Mouse (Mus musculus) forebrain, embryonic 14.5 days (tissue): Measurements from ENCODE around the gene Rusc2. TPM values are rescaled to one million over a fixed set of nuclear protein-coding genes. Genes with fewer than 3 reads are reported as not detected.

Experiments used
- ATAC-seq: fragments of 200-750 bp; cut with Nextera tagmentation; 2 replicates; pipeline ENCODE4 v1.8.0; 2017; ENCODE audit warnings: mild to moderate bottlenecking, moderate library complexity
- DNase-seq: peaks from one replicate; pipeline ENCODE4 v3.0.0-alpha.2; 2015; ENCODE audit warnings: low spot score
- H3K27ac ChIP-seq: fragments of 300-500 bp; sonication (generic); 2 replicates; pipeline ENCODE4 v1.5.1; 2014; ENCODE audit warnings: low read depth, mild to moderate bottlenecking, control low read depth, low read length, moderate library complexity
- H3K27me3 ChIP-seq: fragments of 300-500 bp; sonication (generic); replicated peaks from 2 replicates; pipeline ENCODE4 v1.6.1; 2014; ENCODE audit warnings: low read length, control low read depth, mixed read lengths; ENCODE audit not compliant: control insufficient read depth, insufficient read depth
- H3K36me3 ChIP-seq: fragments of 300-500 bp; sonication (generic); 2 replicates; pipeline ENCODE4 v1.6.1; 2014; ENCODE audit warnings: low read length, control low read depth; ENCODE audit not compliant: control insufficient read depth, insufficient read depth
- H3K4me1 ChIP-seq: fragments of 300-500 bp; sonication (generic); 2 replicates; pipeline ENCODE4 v1.6.1; 2014; ENCODE audit warnings: antibody characterized with exemption, low read length, control low read depth; ENCODE audit not compliant: control insufficient read depth, insufficient read depth
- H3K4me2 ChIP-seq: fragments of 300-500 bp; sonication (generic); 2 replicates; pipeline ENCODE4 v1.6.1; 2014; ENCODE audit warnings: mild to moderate bottlenecking, control low read depth, low read length
- H3K4me3 ChIP-seq: fragments of 300-500 bp; sonication (generic); 2 replicates; pipeline ENCODE4 v1.5.1; 2014; ENCODE audit warnings: low read depth, low read length, control low read depth
- H3K9ac ChIP-seq: fragments of 300-500 bp; sonication (generic); 2 replicates; pipeline ENCODE4 v1.6.1; 2014; ENCODE audit warnings: mild to moderate bottlenecking, low read length, control low read depth, moderate library complexity
- H3K9me3 ChIP-seq: fragments of 300-500 bp; sonication (generic); replicated peaks from 2 replicates; pipeline ENCODE4 v1.6.1; 2016; ENCODE audit warnings: low read length, control low read depth, mixed read lengths; ENCODE audit not compliant: control insufficient read depth
- WGBS: fragments of 180-500 bp; shearing (Covaris S2); extraction: QIAGEN DNeasy Blood & Tissue Kit; methylation state at CpG from one replicate; pipeline ENCODE4 v1.1.7; 2014; 5-methylcytosine and 5-hydroxymethylcytosine counted together
- polyA plus RNA-seq: library from polyadenylated mRNA; unstranded; fragments of >200 nt; fragmentation: Nextera tagmentation; extraction: Ambion mirVana; gene quantifications from 2 replicates; pipeline ENCODE4 v1.2.1, GENCODE M21; 2014

The Rusc2 gene
- polyA plus RNA-seq, 1 experiment from 2014 or later, result 47.8 TPM

- Histone ChIP-seq H3K27me3 (no peaks in the 10 kb centered on the region), H3K27ac (no peak overlapping the region), H3K4me3 (no peak overlapping the region), H3K4me1 (no peaks in the 10 kb centered on the region), H3K9ac (no peak overlapping the region), H3K9me3 (no peaks in the 10 kb centered on the region), H3K4me2 (no peak overlapping the region), H3K36me3 (peaks cover 47% of the 10 kb centered on the region)
- ATAC-seq, result no peak
- WGBS, result 96% methylated on average over 22 of the region's 22 CpGs
- DNase-seq, result no peak
Observed at GRCm38 (mm10) chr4:43416071-43416490, 34.3 kb downstream of the Rusc2 start.

DNA sequence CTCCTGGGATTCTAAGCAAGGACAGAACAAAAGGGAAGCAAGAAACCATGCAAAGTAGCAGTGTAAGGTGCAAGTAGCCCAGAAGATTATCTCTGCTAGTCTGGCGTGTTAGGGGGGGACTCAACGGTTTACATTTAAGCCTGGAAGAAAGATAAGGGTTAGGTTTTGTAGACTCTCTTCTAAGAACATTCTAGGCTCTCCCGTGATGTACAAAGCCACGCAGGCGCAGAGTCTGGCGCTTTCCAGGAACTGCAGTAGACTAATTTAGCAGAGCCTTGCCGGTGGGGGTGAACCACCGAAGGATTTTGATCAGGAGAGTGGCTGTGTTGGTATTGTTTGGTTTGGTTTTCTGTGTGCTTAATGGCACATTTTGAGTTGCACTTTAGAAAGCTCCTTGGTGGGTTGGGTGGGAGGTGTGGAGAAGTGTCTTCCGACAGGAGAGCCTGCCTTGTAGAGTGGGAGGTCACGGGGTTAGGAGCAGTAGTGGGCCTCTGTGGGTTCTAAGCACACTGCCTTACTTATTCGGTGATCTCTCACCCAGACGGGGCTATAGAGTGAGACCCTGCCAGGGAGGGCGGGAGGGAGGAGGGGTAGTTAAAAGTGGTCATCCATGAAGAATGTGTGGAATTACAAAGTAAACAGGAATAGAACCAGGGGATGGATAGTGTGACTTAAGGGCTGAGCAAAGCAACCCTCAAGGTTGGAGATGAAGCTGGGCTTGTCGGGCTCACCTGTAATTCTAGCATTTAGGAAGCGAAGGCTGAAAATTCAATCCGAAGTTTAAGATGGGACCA is 35.7 kb downstream of the Rusc2 start:
- no peak for ATAC-seq
- no peaks in the 10 kb centered on the region for H3K9me3 ChIP-seq
- no peaks in the 10 kb centered on the region for H3K4me1 ChIP-seq
- no peak overlapping the region for H3K27ac ChIP-seq
- DNase-seq, result no peak
- H3K4me3 ChIP-seq, result no peak overlapping the region
- no peak overlapping the region for H3K4me2 ChIP-seq
- no peak overlapping the region for H3K9ac ChIP-seq
- no peaks in the 10 kb centered on the region for H3K27me3 ChIP-seq
- H3K36me3 ChIP-seq, result peaks cover 56% of the 10 kb centered on the region
- WGBS, result 93% methylated on average over 16 of the region's 16 CpGs

DNA sequence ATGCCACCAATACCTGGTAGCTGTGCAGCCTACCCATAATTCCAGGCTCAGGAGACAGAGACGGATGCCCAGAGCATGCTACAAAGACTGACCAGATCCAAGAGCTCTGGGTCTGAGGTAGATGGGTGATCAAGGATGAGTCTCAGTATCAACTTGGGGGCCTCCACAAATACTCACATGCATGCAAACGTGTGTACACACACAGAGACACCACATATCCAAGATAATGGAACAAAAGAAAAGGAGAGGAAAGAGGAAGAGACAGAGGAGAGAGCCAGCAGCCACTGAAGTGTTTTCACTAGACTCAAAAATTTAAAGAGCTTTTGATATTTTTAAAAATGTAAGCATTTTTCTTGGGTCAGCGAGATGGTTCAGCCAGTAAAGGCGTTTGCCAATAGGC is 36.7 kb downstream of the Rusc2 start:
- Histone ChIP-seq H3K27me3 (0 out of 2 replicates have a peak, but pooled peaks cover 2% of the 10 kb centered on the region), H3K9me3 (no peaks in the 10 kb centered on the region), H3K4me3 (no peak overlapping the region), H3K4me2 (no peak overlapping the region), H3K4me1 (no peaks in the 10 kb centered on the region), H3K27ac (no peak overlapping the region), H3K9ac (peak overlapping the region; percentile 8; the same call in 1 of the 2 replicates), H3K36me3 (peaks cover 66% of the 10 kb centered on the region)
- ATAC-seq, result no peak
- no peak for DNase-seq
- 75% methylated on average over 4 of the region's 4 CpGs for WGBS

- Histone ChIP-seq H3K4me3 (no peak overlapping the region), H3K27me3 (0 out of 2 replicates have a peak, but pooled peaks cover 6% of the 10 kb centered on the region), H3K9me3 (no peaks in the 10 kb centered on the region), H3K9ac (no peak overlapping the region), H3K27ac (no peak overlapping the region), H3K4me2 (no peak overlapping the region), H3K36me3 (peaks cover 72% of the 10 kb centered on the region), H3K4me1 (no peaks in the 10 kb centered on the region)
- ATAC-seq (no peak), DNase-seq (no peak)
- 65% methylated on average over 15 of the region's 15 CpGs for WGBS
Observed at GRCm38 (mm10) chr4:43418973-43419656, 37.3 kb downstream of the Rusc2 start.

DNA sequence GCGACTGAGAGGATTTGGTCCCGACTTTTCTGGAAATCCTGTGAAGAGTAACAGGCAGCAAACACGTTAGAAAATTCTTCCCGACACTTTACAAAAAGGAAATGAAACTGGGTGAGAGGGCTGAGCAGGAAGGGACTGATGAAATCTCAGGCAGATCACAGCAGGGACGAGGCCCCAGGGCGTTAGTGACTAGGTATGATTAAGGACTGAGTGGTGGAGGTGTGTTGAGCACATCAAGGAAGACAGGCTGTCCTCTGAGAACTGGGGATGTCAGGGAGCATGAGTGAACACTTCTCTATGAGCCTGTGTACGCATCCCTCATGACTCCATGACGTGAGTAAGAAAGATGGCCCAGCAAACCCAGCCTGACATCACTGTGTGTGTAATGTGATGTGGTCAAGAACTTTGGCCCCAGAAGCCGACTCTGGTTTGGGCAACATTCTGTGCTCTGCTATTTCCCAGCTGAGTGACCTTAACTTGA is 38.1 kb downstream of the Rusc2 start:
- DNase-seq (no peak), ATAC-seq (no peak)
- Histone ChIP-seq H3K27me3 (0 out of 2 replicates have a peak, but pooled peaks cover 11% of the 10 kb centered on the region), H3K4me1 (no peaks in the 10 kb centered on the region), H3K9ac (no peak overlapping the region), H3K27ac (no peak overlapping the region), H3K36me3 (peaks cover 72% of the 10 kb centered on the region), H3K9me3 (no peaks in the 10 kb centered on the region), H3K4me2 (no peak overlapping the region), H3K4me3 (no peak overlapping the region)
- WGBS, result 72% methylated on average over 9 of the region's 9 CpGs

GRCm38 (mm10) chr4:43420305-43420704 is 38.5 kb downstream of the Rusc2 start:
- Histone ChIP-seq H3K4me3 (no peak overlapping the region), H3K4me2 (no peak overlapping the region), H3K27me3 (peaks cover 15% of the 10 kb centered on the region), H3K9ac (no peak overlapping the region), H3K9me3 (no peaks in the 10 kb centered on the region), H3K4me1 (no peaks in the 10 kb centered on the region), H3K36me3 (peaks cover 72% of the 10 kb centered on the region), H3K27ac (no peak overlapping the region)
- 5% methylated on average over 6 of the region's 6 CpGs for WGBS
- DNase-seq (peak; percentile 93), ATAC-seq (peak; percentile 46)

DNA sequence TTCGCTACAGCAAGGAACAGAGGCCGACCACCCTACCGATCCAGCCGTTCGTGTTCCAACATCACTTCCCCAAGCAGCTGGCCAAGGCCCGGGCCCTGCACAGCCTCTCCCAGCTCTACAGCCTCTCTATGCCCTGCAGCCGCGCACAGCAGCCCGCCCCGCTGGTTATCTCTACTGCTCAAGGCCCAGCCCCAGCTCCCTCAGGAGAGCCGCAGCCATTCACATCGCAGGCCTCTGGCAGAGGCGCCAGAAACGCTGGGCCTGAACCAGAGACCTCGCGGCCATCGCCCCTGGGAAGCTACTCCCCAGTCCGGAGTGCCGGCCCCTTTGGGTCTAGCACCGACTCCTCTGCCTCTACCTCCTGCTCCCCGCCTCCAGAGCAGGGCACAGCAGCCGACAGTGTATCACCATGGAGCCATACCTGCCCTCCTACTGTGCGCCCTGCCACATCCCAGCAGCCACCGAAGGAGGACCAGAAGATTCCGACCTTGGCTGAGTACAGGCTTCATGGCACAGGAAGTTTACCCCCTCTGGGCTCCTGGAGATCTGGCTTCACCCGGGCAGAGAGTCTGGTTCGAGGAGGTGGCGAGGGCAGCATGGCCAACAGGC is 40.0 kb downstream of the Rusc2 start:
- Histone ChIP-seq H3K27me3 (peaks cover 28% of the 10 kb centered on the region), H3K27ac (no peak overlapping the region), H3K9ac (no peak overlapping the region; the same call in 1 of the 2 replicates), H3K9me3 (no peaks in the 10 kb centered on the region), H3K36me3 (peaks cover 72% of the 10 kb centered on the region), H3K4me1 (no peaks in the 10 kb centered on the region), H3K4me3 (no peak overlapping the region), H3K4me2 (no peak overlapping the region)
- WGBS, result 81% methylated on average over 28 of the region's 28 CpGs
- ATAC-seq, result no peak
- no peak for DNase-seq

- ATAC-seq (no peak), DNase-seq (no peak)
- Histone ChIP-seq H3K9me3 (no peaks in the 10 kb centered on the region), H3K27ac (no peak overlapping the region), H3K36me3 (peaks cover 67% of the 10 kb centered on the region), H3K4me2 (no peak overlapping the region), H3K4me1 (no peaks in the 10 kb centered on the region; the same call in 1 of the 2 replicates), H3K9ac (no peak overlapping the region), H3K27me3 (peaks cover 45% of the 10 kb centered on the region), H3K4me3 (no peak overlapping the region)
- 94% methylated on average over 20 of the region's 20 CpGs for WGBS
Observed at GRCm38 (mm10) chr4:43423267-43423934, 41.6 kb downstream of the Rusc2 start.
